Mouse (Mus musculus) liver, embryonic 13.5 days (tissue): Measurements from ENCODE around the gene Gm10142. TPM values are rescaled to one million over a fixed set of nuclear protein-coding genes. Genes with fewer than 3 reads are reported as not detected.
"Not testable (repeated sequence)": the region's sequence is repeated elsewhere in the genome, so short reads cannot be mapped to it uniquely, and the experiment has no call there.

Source experiments
- ATAC-seq: fragments of 200-750 bp; cut with Nextera tagmentation; 2 replicates; pipeline ENCODE4 v1.8.0; 2017; ENCODE audit warnings: low read depth, mild to moderate bottlenecking, moderate number of reproducible peaks, moderate library complexity
- DNase-seq: peaks from one replicate; pipeline ENCODE4 v3.0.0; 2022
- H3K27ac ChIP-seq: fragments of 300-500 bp; sonication (generic); 2 replicates; pipeline ENCODE4 v1.5.1; 2015; ENCODE audit warnings: moderate library complexity, mild to moderate bottlenecking, inconsistent platforms
- H3K27me3 ChIP-seq: fragments of 300-500 bp; sonication (generic); 2 replicates; pipeline ENCODE4 v1.6.1; 2015; ENCODE audit warnings: mild to moderate bottlenecking, inconsistent platforms
- H3K36me3 ChIP-seq: fragments of 300-500 bp; sonication (generic); 2 replicates; pipeline ENCODE4 v1.6.1; 2015; ENCODE audit warnings: mild to moderate bottlenecking, inconsistent platforms
- H3K4me1 ChIP-seq: fragments of 300-500 bp; sonication (generic); replicated peaks from 2 replicates; pipeline ENCODE4 v1.6.1; 2015; ENCODE audit warnings: inconsistent platforms
- H3K4me2 ChIP-seq: fragments of 300-500 bp; sonication (generic); 2 replicates; pipeline ENCODE4 v1.6.1; 2015; ENCODE audit warnings: inconsistent platforms, mild to moderate bottlenecking, moderate library complexity
- H3K4me3 ChIP-seq: fragments of 300-500 bp; sonication (generic); replicated peaks from 2 replicates; pipeline ENCODE4 v1.5.1; 2015; ENCODE audit warnings: mild to moderate bottlenecking, inconsistent platforms
- H3K9ac ChIP-seq: fragments of 300-500 bp; sonication (generic); 2 replicates; pipeline ENCODE4 v1.6.1; 2015; ENCODE audit warnings: mild to moderate bottlenecking, inconsistent platforms
- H3K9me3 ChIP-seq: fragments of 300-500 bp; sonication (generic); replicated peaks from 2 replicates; pipeline ENCODE4 v1.6.1; 2016; ENCODE audit warnings: inconsistent platforms
- WGBS: fragments of 180-500 bp; shearing (Covaris S2); methylation state at CpG from one replicate; pipeline ENCODE4 v1.1.7; 2015; ENCODE audit not compliant: insufficient replicate concordance; 5-methylcytosine and 5-hydroxymethylcytosine counted together
- polyA plus RNA-seq: library from polyadenylated mRNA; unstranded; fragments of >200 nt; fragmentation: Nextera tagmentation; extraction: Ambion mirVana; gene quantifications from 2 replicates; pipeline ENCODE4 v1.2.1, GENCODE M21; 2015

Gm10142 gene
- not detected in 2 replicates for polyA plus RNA-seq

- H3K9ac ChIP-seq: no peak within 1 kb of the TSS
- WGBS: 58% methylated on average over 1 of the region's 1 CpGs
- DNase-seq (no peak), ATAC-seq (no peak)
- no peak within 1 kb of the TSS for H3K4me3 ChIP-seq
- no peak within 1 kb of the TSS for H3K4me2 ChIP-seq
- no peaks in the 10 kb centered on the region for H3K4me1 ChIP-seq
- H3K9me3 ChIP-seq: no peaks in the 10 kb centered on the region; the same call in 1 of the 2 replicates
- H3K27me3 ChIP-seq: no peaks in the 10 kb centered on the region
- no peak within 1 kb of the TSS for H3K27ac ChIP-seq
- no peaks in the 10 kb centered on the region for H3K36me3 ChIP-seq
Measured at GRCm38 (mm10) chr10:77715507-77715906, at the start of gene Gm10142. Gene Gm10142 (plus strand): TSS chr10:77715807.

- H3K36me3 ChIP-seq: no peaks in the 10 kb centered on the region
- H3K27ac ChIP-seq: no peak overlapping the region
- 75% methylated on average over 8 of the region's 8 CpGs for WGBS
- H3K9me3 ChIP-seq: no peaks in the 10 kb centered on the region
- ATAC-seq (no peak), DNase-seq (no peak)
- no peak overlapping the region for H3K4me2 ChIP-seq
- peaks cover 31% of the 10 kb centered on the region for H3K27me3 ChIP-seq
- peaks cover 14% of the 10 kb centered on the region for H3K4me1 ChIP-seq
- H3K9ac ChIP-seq: no peak overlapping the region
- no peak overlapping the region for H3K4me3 ChIP-seq
Measured at GRCm38 (mm10) chr10:77666342-77666741, 49.3 kb upstream of the Gm10142 start.

GRCm38 (mm10) chr10:77667402-77667801 lies 48.2 kb upstream of the Gm10142 start:
- 61% methylated on average over 4 of the region's 4 CpGs for WGBS
- H3K27ac ChIP-seq: no peak overlapping the region
- no peaks in the 10 kb centered on the region for H3K9me3 ChIP-seq
- H3K4me3 ChIP-seq: no peak overlapping the region
- H3K4me2 ChIP-seq: no peak overlapping the region
- H3K4me1 ChIP-seq: peaks cover 25% of the 10 kb centered on the region
- no peak for DNase-seq
- no peaks in the 10 kb centered on the region for H3K36me3 ChIP-seq
- ATAC-seq: no peak
- H3K27me3 ChIP-seq: peaks cover 29% of the 10 kb centered on the region
- no peak overlapping the region for H3K9ac ChIP-seq

GRCm38 (mm10) chr10:77670710-77671109 lies 44.9 kb upstream of the Gm10142 start:
- 70% methylated on average over 4 of the region's 4 CpGs for WGBS
- peaks cover 21% of the 10 kb centered on the region for H3K27me3 ChIP-seq
- H3K4me3 ChIP-seq: no peak overlapping the region
- no peak overlapping the region for H3K4me2 ChIP-seq
- H3K4me1 ChIP-seq: peaks cover 26% of the 10 kb centered on the region
- H3K27ac ChIP-seq: no peak overlapping the region
- no peaks in the 10 kb centered on the region for H3K36me3 ChIP-seq
- no peak overlapping the region for H3K9ac ChIP-seq
- no peaks in the 10 kb centered on the region for H3K9me3 ChIP-seq
- ATAC-seq (no peak), DNase-seq (peak; percentile 7)

- peak; percentile 90 for ATAC-seq
- H3K36me3 ChIP-seq: no peaks in the 10 kb centered on the region
Measured at GRCm38 (mm10) chr10:77671519-77671918, 44.1 kb upstream of the Gm10142 start.

GRCm38 (mm10) chr10:77673765-77674164 lies 41.8 kb upstream of the Gm10142 start:
- H3K27me3 ChIP-seq: peaks cover 44% of the 10 kb centered on the region
- no peak overlapping the region for H3K27ac ChIP-seq
- peaks cover 31% of the 10 kb centered on the region for H3K4me1 ChIP-seq
- no peak overlapping the region for H3K9ac ChIP-seq
- H3K4me2 ChIP-seq: no peak overlapping the region
- DNase-seq (no peak), ATAC-seq (no peak)
- H3K36me3 ChIP-seq: no peaks in the 10 kb centered on the region
- H3K4me3 ChIP-seq: no peak overlapping the region
- no peaks in the 10 kb centered on the region for H3K9me3 ChIP-seq
- 55% methylated on average over 13 of the region's 13 CpGs for WGBS

More at GRCm38 (mm10) chr10:77671519-77671918, 44.1 kb upstream of the Gm10142 start:
- Histone ChIP-seq H3K9me3 (no peaks in the 10 kb centered on the region), H3K27me3 (peaks cover 29% of the 10 kb centered on the region), H3K27ac (peak overlapping the region; percentile 59), H3K9ac (no peak overlapping the region), H3K4me3 (no peak overlapping the region), H3K4me1 (peaks cover 26% of the 10 kb centered on the region), H3K4me2 (peak overlapping the region; percentile 19; the same call in 1 of the 2 replicates)
- DNase-seq: peak; percentile 62
- WGBS: 6% methylated on average over 4 of the region's 4 CpGs

GRCm38 (mm10) chr10:77677562-77677961 lies 38.0 kb upstream of the Gm10142 start:
- ATAC-seq: no peak
- DNase-seq: no peak
- no peak overlapping the region for H3K27ac ChIP-seq
- 2% methylated on average over 35 of the region's 35 CpGs for WGBS
- no peak overlapping the region for H3K9ac ChIP-seq
- 0 out of 2 replicates have a peak overlapping the region, but pooled peaks have one; percentile 12 for H3K4me2 ChIP-seq
- peaks cover 5% of the 10 kb centered on the region; the same call in 1 of the 2 replicates for H3K4me1 ChIP-seq
- no peaks in the 10 kb centered on the region for H3K36me3 ChIP-seq
- H3K27me3 ChIP-seq: peaks cover 77% of the 10 kb centered on the region
- no peaks in the 10 kb centered on the region for H3K9me3 ChIP-seq
- H3K4me3 ChIP-seq: no peak overlapping the region

- Histone ChIP-seq H3K4me3 (no peak overlapping the region), H3K27me3 (peaks cover 95% of the 10 kb centered on the region), H3K4me1 (no peaks in the 10 kb centered on the region), H3K9me3 (no peaks in the 10 kb centered on the region), H3K27ac (no peak overlapping the region), H3K9ac (no peak overlapping the region), H3K36me3 (no peaks in the 10 kb centered on the region), H3K4me2 (no peak overlapping the region)
- WGBS: 59% methylated on average over 7 of the region's 7 CpGs
- DNase-seq (no peak), ATAC-seq (no peak)
Measured at GRCm38 (mm10) chr10:77682994-77683393, 32.6 kb upstream of the Gm10142 start.

- 35% methylated on average over 8 of the region's 8 CpGs for WGBS
- ATAC-seq: no peak
- H3K27me3 ChIP-seq: peaks cover 95% of the 10 kb centered on the region
- no peak overlapping the region for H3K27ac ChIP-seq
- no peak overlapping the region for H3K9ac ChIP-seq
- H3K9me3 ChIP-seq: no peaks in the 10 kb centered on the region
- DNase-seq: no peak
- no peaks in the 10 kb centered on the region for H3K36me3 ChIP-seq
- H3K4me3 ChIP-seq: no peak overlapping the region
- H3K4me2 ChIP-seq: no peak overlapping the region
- H3K4me1 ChIP-seq: no peaks in the 10 kb centered on the region
Measured at GRCm38 (mm10) chr10:77684181-77684580, 31.4 kb upstream of the Gm10142 start.

- ATAC-seq (no peak), DNase-seq (no peak)
- Histone ChIP-seq H3K27me3 (peaks cover 87% of the 10 kb centered on the region), H3K9ac (no peak within 1 kb of the TSS), H3K27ac (no peak within 1 kb of the TSS), H3K36me3 (no peaks in the 10 kb centered on the region), H3K9me3 (no peaks in the 10 kb centered on the region), H3K4me3 (no peak within 1 kb of the TSS), H3K4me1 (no peaks in the 10 kb centered on the region), H3K4me2 (no peak within 1 kb of the TSS)
- 6% methylated on average over 22 of the region's 22 CpGs for WGBS
Measured at GRCm38 (mm10) chr10:77685895-77686664, 29.5 kb upstream of the Gm10142 start, which contains the start of gene Tspear. Gene Tspear (plus strand): TSS chr10:77686569.

- H3K9ac ChIP-seq: no peak overlapping the region
- WGBS: 15% methylated on average over 10 of the region's 10 CpGs
- no peaks in the 10 kb centered on the region for H3K9me3 ChIP-seq
- H3K27ac ChIP-seq: no peak overlapping the region
- H3K4me3 ChIP-seq: no peak overlapping the region
- no peaks in the 10 kb centered on the region for H3K4me1 ChIP-seq
- DNase-seq (no peak), ATAC-seq (no peak)
- no peak overlapping the region for H3K4me2 ChIP-seq
- peaks cover 86% of the 10 kb centered on the region for H3K27me3 ChIP-seq
- H3K36me3 ChIP-seq: no peaks in the 10 kb centered on the region
Measured at GRCm38 (mm10) chr10:77687021-77687420, 28.6 kb upstream of the Gm10142 start.

GRCm38 (mm10) chr10:77690356-77690807 lies 25.2 kb upstream of the Gm10142 start, which contains the start of gene Gm19402:
Gene Gm19402 (minus strand): TSS chr10:77690757.
- H3K36me3 ChIP-seq, H3K9me3 ChIP-seq, H3K4me2 ChIP-seq, DNase-seq, H3K9ac ChIP-seq, ATAC-seq, H3K4me1 ChIP-seq, H3K27ac ChIP-seq, H3K4me3 ChIP-seq: not testable (repeated sequence)
- peaks cover 53% of the 10 kb centered on the region for H3K27me3 ChIP-seq
- WGBS: 56% methylated on average over 3 of the region's 3 CpGs
